ENCODE assay signal across 23 mouse cellular contexts in the genomic region with DNA sequence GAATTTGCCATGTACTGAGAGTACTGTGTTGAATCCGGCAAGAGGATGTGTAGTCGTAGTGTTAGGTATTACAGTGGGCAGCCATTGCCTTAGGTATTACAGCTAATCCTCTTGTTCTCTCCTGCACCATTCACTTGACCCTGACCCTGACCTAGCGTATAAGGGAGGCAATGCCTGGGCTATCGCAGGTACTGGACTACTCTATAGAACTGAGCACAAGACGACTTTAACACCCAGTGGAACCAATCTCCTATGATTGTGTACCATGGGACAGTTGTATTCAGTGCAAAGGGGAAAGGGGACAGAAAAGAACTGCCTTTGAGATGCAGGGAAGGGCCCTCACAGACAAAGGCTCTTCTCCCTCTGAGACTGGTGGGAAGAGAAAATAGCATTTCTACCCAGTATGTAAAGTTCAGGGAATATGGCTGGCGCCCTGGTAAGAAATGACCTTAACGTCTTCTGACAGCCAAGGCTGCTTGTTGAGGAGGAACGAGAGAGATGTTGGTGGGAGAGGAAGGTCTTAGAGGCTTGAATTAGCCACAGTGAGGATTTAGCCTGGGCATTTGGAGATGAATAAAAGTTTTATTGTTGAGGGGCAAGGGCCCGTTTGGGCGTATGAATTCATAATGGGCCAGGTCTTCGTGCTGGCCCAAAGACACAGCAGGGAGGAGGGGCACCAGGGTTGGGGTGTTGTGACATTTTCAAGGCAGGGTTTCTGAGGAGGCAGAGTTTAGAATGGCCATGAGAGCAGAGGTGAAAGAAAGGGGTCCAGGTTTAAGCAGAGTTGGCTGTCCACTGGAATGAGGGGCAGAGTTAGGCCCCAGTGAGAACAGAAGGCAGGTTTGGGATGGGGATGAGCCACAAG. TPM values are rescaled to one million over a fixed set of nuclear protein-coding genes. Genes with fewer than 3 reads are reported as not detected.
A peak's percentile ranks its signal among the peaks of the same experiment; 100 is the strongest.
DNase-seq lines count a peak whose midpoint lies in the region; ATAC-seq and TF ChIP-seq lines count a peak whose summit lies in the region.
"Had no signal": no experiment of that assay in that cellular context is flagged by ENCODE, and none has a peak within 500 bp of the region (broad histone marks: within the 10 kb centered on the region; RNA-seq: fewer than 3 reads in every experiment).

No protein-coding gene starts in this region.

- intact Hi-C loops in gastrocnemius, adult 2 months (cut with DNase I): no loop called here

- H3K9me3 ChIP-seq in midbrain, embryonic 10.5 days (replicated peaks): no peaks in the 10 kb centered on the region
- H3K9me3 ChIP-seq in midbrain, embryonic 15.5 days: no peaks in the 10 kb centered on the region
- no peaks in the 10 kb centered on the region for H3K9me3 ChIP-seq in midbrain, embryonic 13.5 days
- H3K9me3 ChIP-seq: forebrain, embryonic 13.5 days; heart, embryonic 13.5 days; lung, embryonic 15.5 days; megakaryocyte, embryonic 14.5 days; neural tube, embryonic 15.5 days had no signal

- peaks cover 44% of the 10 kb centered on the region for H3K4me1 ChIP-seq in midbrain, embryonic 10.5 days
- H3K4me1 ChIP-seq in midbrain, embryonic 15.5 days: peaks cover 9% of the 10 kb centered on the region
- H3K4me1 ChIP-seq in midbrain, embryonic 13.5 days (replicated peaks): peaks cover 31% of the 10 kb centered on the region
- H3K4me1 ChIP-seq: lung, embryonic 15.5 days; megakaryocyte, embryonic 14.5 days had no signal

- no peak overlapping the region for H3K4me2 ChIP-seq in midbrain, embryonic 15.5 days
- H3K4me2 ChIP-seq in midbrain, embryonic 13.5 days (replicated peaks): no peak overlapping the region
- H3K4me2 ChIP-seq: forebrain, embryonic 13.5 days; heart, embryonic 13.5 days; lung, embryonic 15.5 days; neural tube, embryonic 15.5 days had no signal

- peak overlapping the region; percentile 76 for H3K27ac ChIP-seq in gastrocnemius, adult 2 months
- peak overlapping the region; percentile 76 for H3K27ac ChIP-seq in midbrain, embryonic 10.5 days (replicated peaks)
- H3K27ac ChIP-seq in midbrain, embryonic 15.5 days: no peak overlapping the region
- H3K27ac ChIP-seq in midbrain, embryonic 13.5 days: peak overlapping the region; percentile 41; the same call in 1 of the 2 replicates
- H3K27ac ChIP-seq: heart, embryonic 13.5 days; kidney, postnatal 0 days; lung, embryonic 15.5 days; neural tube, embryonic 15.5 days had no signal

- no peaks in the 10 kb centered on the region for H3K27me3 ChIP-seq in midbrain, embryonic 10.5 days (ENCODE audit: low read depth, poor library complexity, severe bottlenecking)
- H3K27me3 ChIP-seq in midbrain, embryonic 15.5 days (replicated peaks): no peaks in the 10 kb centered on the region
- H3K27me3 ChIP-seq in midbrain, embryonic 13.5 days: no peaks in the 10 kb centered on the region
- H3K27me3 ChIP-seq: forebrain, embryonic 13.5 days; heart, embryonic 13.5 days; lung, embryonic 15.5 days; neural tube, embryonic 15.5 days; Patski had no signal

- TF ChIP-seq CTCF in gastrocnemius, adult 2 months (IDR thresholded peaks at IDR 0.05): no peak

- ATAC-seq in midbrain, embryonic 15.5 days (replicated peaks): no peak
- peak; percentile 67 for ATAC-seq in midbrain, embryonic 13.5 days
- ATAC-seq: forebrain, embryonic 13.5 days; Patski had no signal

- no peak overlapping the region for H3K4me3 ChIP-seq in gastrocnemius, adult 2 months
- H3K4me3 ChIP-seq in midbrain, embryonic 10.5 days: 0 out of 2 replicates have a peak overlapping the region, but pooled peaks have one; percentile 7
- no peak overlapping the region for H3K4me3 ChIP-seq in midbrain, embryonic 15.5 days
- H3K4me3 ChIP-seq in midbrain, embryonic 13.5 days (replicated peaks): no peak overlapping the region
- H3K4me3 ChIP-seq: erythroblast, embryonic 14.5 days; forebrain, embryonic 13.5 days; heart, embryonic 13.5 days; lung, embryonic 15.5 days; megakaryocyte, embryonic 14.5 days; neural tube, embryonic 15.5 days had no signal

- peaks cover 9% of the 10 kb centered on the region for H3K36me3 ChIP-seq in midbrain, embryonic 10.5 days
- H3K36me3 ChIP-seq in midbrain, embryonic 15.5 days (replicated peaks): no peaks in the 10 kb centered on the region
- peaks cover 3% of the 10 kb centered on the region; the same call in 1 of the 2 replicates for H3K36me3 ChIP-seq in midbrain, embryonic 13.5 days
- H3K36me3 ChIP-seq: lung, embryonic 15.5 days; neural tube, embryonic 15.5 days had no signal

- no peak overlapping the region for H3K9ac ChIP-seq in midbrain, embryonic 15.5 days
- H3K9ac ChIP-seq in midbrain, embryonic 13.5 days (replicated peaks): no peak overlapping the region
- H3K9ac ChIP-seq: forebrain, embryonic 13.5 days; heart, embryonic 13.5 days; lung, embryonic 15.5 days; neural tube, embryonic 15.5 days had no signal

- WGBS in midbrain, embryonic 10.5 days: 56% methylated on average over 11 of the region's 11 CpGs
- 30% methylated on average over 11 of the region's 11 CpGs for WGBS in midbrain, embryonic 15.5 days
- 26% methylated on average over 11 of the region's 11 CpGs for WGBS in midbrain, embryonic 13.5 days

- no peak for DNase-seq in gastrocnemius, adult 2 months
- DNase-seq in gastrocnemius, adult 8-10 months (ENCODE audit: low spot score in 2 of 2): no peak
- peak; percentile 38 for DNase-seq in midbrain, embryonic 10.5 days (ENCODE audit: low spot score)
- no peak for DNase-seq in lung, postnatal 10 days
- no peak for DNase-seq in ovary, adult 18-20 months (ENCODE audit: low spot score)
- DNase-seq: heart, postnatal 10 days; kidney, adult 2 months; kidney, postnatal 4 days; layer of hippocampus, adult 9-11 months; lung, postnatal 36 days; thymus, adult 2 months; thymus, postnatal 36 days had no signal

RNA-seq across cellular contexts. Expression of a gene that starts 9.9 kb away (rescaled TPM):
- total RNA-seq in gastrocnemius, adult 2 months (2021): 10 to 100 TPM; 72.0 to 90.4 TPM
- 100 to 1,000 TPM in 1 of 4 experiments, 10 to 100 TPM in 3; 88.7 to 101 (median 92.6) TPM for total RNA-seq in gastrocnemius, adult 8-10 months (2022)
- polyA plus RNA-seq in midbrain, embryonic 10.5 days (2016; fragmentation: Nextera tagmentation; extraction: Ambion mirVana): 22.9 and 38.2 TPM in 2 replicates
- polyA plus RNA-seq in midbrain, embryonic 15.5 days (2015; fragmentation: Nextera tagmentation; extraction: Ambion mirVana): 164 and 166 TPM in 2 replicates
- 111 and 113 TPM in 2 replicates for polyA plus RNA-seq in midbrain, embryonic 13.5 days (2015; fragmentation: Nextera tagmentation; extraction: Ambion mirVana)
- total RNA-seq: common myeloid progenitor, adult 5-6 weeks had no signal

RNA-seq across cellular contexts. Expression of a gene that starts 43.5 kb away (rescaled TPM):
- total RNA-seq in gastrocnemius, adult 2 months (2021): 10 to 100 TPM; 28.8 to 31.2 TPM
- total RNA-seq in gastrocnemius, adult 8-10 months (2022): 10 to 100 TPM; 26.5 to 32.4 (median 29.7) TPM
- 63.3 and 63.6 TPM in 2 replicates for polyA plus RNA-seq in midbrain, embryonic 10.5 days (2016; fragmentation: Nextera tagmentation; extraction: Ambion mirVana)
- polyA plus RNA-seq in midbrain, embryonic 15.5 days (2015; fragmentation: Nextera tagmentation; extraction: Ambion mirVana): 68.8 and 72.7 TPM in 2 replicates
- polyA plus RNA-seq in midbrain, embryonic 13.5 days (2015; fragmentation: Nextera tagmentation; extraction: Ambion mirVana): 57.7 and 59.7 TPM in 2 replicates
